8 mouse cellular contexts compared by ENCODE assay signal in genomic region chr8:124230496-124231175, GRCm38 (mm10). TPM values are rescaled to one million over a fixed set of nuclear protein-coding genes. Genes with fewer than 3 reads are reported as not detected.
A peak's percentile ranks its signal among the peaks of the same experiment; 100 is the strongest.
DNase-seq lines count a peak whose midpoint lies in the region; ATAC-seq and TF ChIP-seq lines count a peak whose summit lies in the region.

No protein-coding gene starts in this region.

- 47% methylated on average over 8 of the region's 8 CpGs for WGBS in kidney, embryonic 16.5 days
- WGBS in embryonic facial prominence, embryonic 10.5 days = 52% methylated on average over 8 of the region's 8 CpGs
- WGBS in hindbrain, embryonic 15.5 days = 51% methylated on average over 8 of the region's 8 CpGs
- 53% methylated on average over 8 of the region's 8 CpGs for WGBS in midbrain, postnatal 0 days

- H3K36me3 ChIP-seq in kidney, embryonic 16.5 days (ENCODE audit: insufficient read depth, low read length) = no peaks in the 10 kb centered on the region
- H3K36me3 ChIP-seq in embryonic facial prominence, embryonic 10.5 days (replicated peaks) = no peaks in the 10 kb centered on the region
- H3K36me3 ChIP-seq in hindbrain, embryonic 15.5 days = no peaks in the 10 kb centered on the region
- no peaks in the 10 kb centered on the region for H3K36me3 ChIP-seq in midbrain, postnatal 0 days (ENCODE audit: insufficient read depth, low read length)

- H3K9me3 ChIP-seq in kidney, embryonic 16.5 days (ENCODE audit: low read length) = no peaks in the 10 kb centered on the region
- H3K9me3 ChIP-seq in embryonic facial prominence, embryonic 10.5 days = no peaks in the 10 kb centered on the region
- no peaks in the 10 kb centered on the region for H3K9me3 ChIP-seq in hindbrain, embryonic 15.5 days
- H3K9me3 ChIP-seq in midbrain, postnatal 0 days (ENCODE audit: low read length) = no peaks in the 10 kb centered on the region

- H3K4me1 ChIP-seq in kidney, embryonic 16.5 days (ENCODE audit: insufficient read depth, low read length) = peaks cover 9% of the 10 kb centered on the region
- H3K4me1 ChIP-seq in embryonic facial prominence, embryonic 10.5 days = peaks cover 40% of the 10 kb centered on the region
- H3K4me1 ChIP-seq in hindbrain, embryonic 15.5 days (replicated peaks) = peaks cover 39% of the 10 kb centered on the region
- peaks cover 18% of the 10 kb centered on the region for H3K4me1 ChIP-seq in midbrain, postnatal 0 days (ENCODE audit: insufficient read depth, low read length)

- no peaks in the 10 kb centered on the region for H3K27me3 ChIP-seq in kidney, embryonic 16.5 days (ENCODE audit: insufficient read depth, low read length)
- peaks cover 4% of the 10 kb centered on the region; the same call in 1 of the 2 replicates for H3K27me3 ChIP-seq in embryonic facial prominence, embryonic 10.5 days (replicated peaks; ENCODE audit: low read depth, poor library complexity, severe bottlenecking)
- no peaks in the 10 kb centered on the region for H3K27me3 ChIP-seq in hindbrain, embryonic 15.5 days
- H3K27me3 ChIP-seq in midbrain, postnatal 0 days (ENCODE audit: insufficient read depth, low read length) = no peaks in the 10 kb centered on the region

- H3K9ac ChIP-seq in kidney, embryonic 16.5 days (replicated peaks; ENCODE audit: low read length) = no peak overlapping the region
- peak overlapping the region; percentile 79 for H3K9ac ChIP-seq in hindbrain, embryonic 15.5 days
- peak overlapping the region; percentile 83 for H3K9ac ChIP-seq in midbrain, postnatal 0 days (replicated peaks; ENCODE audit: low read length, poor library complexity, severe bottlenecking)

- peak overlapping the region; percentile 25 for H3K27ac ChIP-seq in kidney, embryonic 16.5 days (ENCODE audit: low read length)
- H3K27ac ChIP-seq in embryonic facial prominence, embryonic 10.5 days (replicated peaks) = no peak overlapping the region
- H3K27ac ChIP-seq in hindbrain, embryonic 15.5 days (replicated peaks) = peak overlapping the region; percentile 52
- H3K27ac ChIP-seq in midbrain, postnatal 0 days (ENCODE audit: low read depth, low read length) = no peak overlapping the region

- TF ChIP-seq CTCF in midbrain, postnatal 0 days (IDR thresholded peaks at IDR 0.05) = no peak

- peak overlapping the region; percentile 88 for H3K4me3 ChIP-seq in kidney, embryonic 16.5 days (ENCODE audit: low read length)
- H3K4me3 ChIP-seq in embryonic facial prominence, embryonic 10.5 days = peak overlapping the region; percentile 92
- H3K4me3 ChIP-seq in hindbrain, embryonic 15.5 days = peak overlapping the region; percentile 83
- peak overlapping the region; percentile 91 for H3K4me3 ChIP-seq in midbrain, postnatal 0 days (ENCODE audit: low read depth, low read length)

- ATAC-seq in kidney, embryonic 16.5 days (ENCODE audit: low FRiP score, low TSS enrichment) = 0 out of 2 replicates have a peak, but pooled peaks have one; percentile 29
- peak; percentile 28; the same call in 1 of the 2 replicates for ATAC-seq in hindbrain, embryonic 15.5 days (ENCODE audit: low FRiP score, low read depth)
- ATAC-seq in midbrain, postnatal 0 days (ENCODE audit: low FRiP score) = peak; percentile 36; the same call in 1 of the 2 replicates

- no peak for DNase-seq in kidney, postnatal 10 days
- DNase-seq in embryonic facial prominence, embryonic 10.5 days (ENCODE audit: low spot score) = no peak
- DNase-seq in midbrain, postnatal 0 days (ENCODE audit: low spot score) = no peak
- no peak for DNase-seq in right cerebral cortex, adult 2 months (ENCODE audit: low spot score in 2 of 2)
- DNase-seq in thymus, postnatal 25 days = no peak
- DNase-seq in spleen, adult 18-20 months = no peak

- H3K4me2 ChIP-seq in kidney, embryonic 16.5 days (replicated peaks; ENCODE audit: low read depth, low read length) = peak overlapping the region; percentile 98
- peak overlapping the region; percentile 80 for H3K4me2 ChIP-seq in hindbrain, embryonic 15.5 days
- H3K4me2 ChIP-seq in midbrain, postnatal 0 days (ENCODE audit: low read depth, low read length, poor library complexity, severe bottlenecking) = peak overlapping the region; percentile 93

RNA-seq across cellular contexts. Expression of gene Galnt2, which starts 0.6 kb away (rescaled TPM):
- polyA plus RNA-seq in kidney, embryonic 16.5 days (2015; fragmentation: Nextera tagmentation; extraction: Ambion mirVana) = 47.0 and 47.1 TPM in 2 replicates
- 34.8 and 42.2 TPM in 2 replicates for polyA plus RNA-seq in embryonic facial prominence, embryonic 10.5 days (2016; fragmentation: Nextera tagmentation; extraction: Ambion mirVana)
- 63.2 and 63.7 TPM in 2 replicates for polyA plus RNA-seq in hindbrain, embryonic 15.5 days (2015; fragmentation: Nextera tagmentation; extraction: Ambion mirVana)
- total RNA-seq in midbrain, postnatal 0 days (2014; rRNA removed) = 51.3 and 80.9 TPM in 2 replicates
- polyA plus RNA-seq in midbrain, postnatal 0 days (2015; fragmentation: Nextera tagmentation; extraction: Ambion mirVana) = 65.4 and 66.4 TPM in 2 replicates

Comparison
In these comparisons a context has a peak if more than half of its experiments do, and no peak if none do; other contexts are left out.
1. H3K27ac ChIP-seq: peak in kidney, embryonic 16.5 days (single experiment) and hindbrain, embryonic 15.5 days (single experiment); none in embryonic facial prominence, embryonic 10.5 days (single experiment) and midbrain, postnatal 0 days (single experiment).
2. Peak in every context shown above with its lines, with median percentiles within 50 percentile points of each other: ATAC-seq, H3K4me2 ChIP-seq and H3K4me3 ChIP-seq.